7 mouse cellular contexts compared by ENCODE assay signal in the genomic region with DNA sequence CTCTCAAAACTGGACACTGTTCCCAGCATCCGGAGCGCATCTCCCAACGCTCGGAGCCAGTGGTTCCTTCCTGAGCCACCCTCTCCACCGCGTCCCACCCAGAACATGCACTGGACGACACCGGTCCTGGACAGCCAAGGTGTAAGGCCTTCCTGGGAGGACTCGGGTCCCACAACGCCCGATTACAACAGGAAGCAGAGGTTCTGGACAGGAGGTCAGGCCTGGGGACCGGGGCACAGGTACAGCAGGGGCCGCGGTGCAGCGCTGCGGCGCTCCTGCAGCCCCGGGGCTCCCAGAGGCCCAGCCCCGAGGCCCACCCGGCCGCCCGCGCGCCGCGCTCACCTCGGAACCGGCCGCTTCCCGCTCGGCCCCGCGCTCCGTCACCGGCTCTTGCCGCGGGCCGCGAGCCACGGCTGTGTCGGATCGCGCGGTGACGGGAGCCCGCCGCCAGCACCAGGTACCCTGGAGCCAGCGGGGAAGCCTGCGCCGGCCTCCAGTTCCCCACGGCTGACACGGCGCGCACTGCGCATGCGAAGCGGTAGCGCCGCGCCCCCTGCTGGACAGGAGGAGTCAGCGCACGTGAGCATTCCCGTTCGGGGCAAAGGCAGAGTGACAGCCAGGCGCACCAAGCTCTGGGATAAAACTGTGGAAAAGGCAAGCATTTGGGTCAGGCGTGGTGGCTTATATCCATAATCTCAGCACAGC. TPM values are rescaled to one million over a fixed set of nuclear protein-coding genes. Genes with fewer than 3 reads are reported as not detected.
DNase-seq lines count a peak whose midpoint lies in the region; ATAC-seq lines count a peak whose summit lies in the region.

Gene Ext2 (minus strand): TSS at position 524 of the 705 bp plus-strand sequence.

- WGBS in embryonic facial prominence, embryonic 10.5 days = under 1% methylated on average over 66 of the region's 66 CpGs
- WGBS in limb, embryonic 10.5 days = 5% methylated on average over 66 of the region's 66 CpGs
- WGBS in midbrain, embryonic 13.5 days = under 1% methylated on average over 60 of the region's 66 CpGs

- H3K27me3 ChIP-seq in embryonic facial prominence, embryonic 10.5 days (replicated peaks; ENCODE audit: low read depth, poor library complexity, severe bottlenecking) = no peaks in the 10 kb centered on the region
- no peaks in the 10 kb centered on the region for H3K27me3 ChIP-seq in limb, embryonic 10.5 days (ENCODE audit: low read depth, poor library complexity, severe bottlenecking)
- no peaks in the 10 kb centered on the region for H3K27me3 ChIP-seq in midbrain, embryonic 13.5 days

- peak within 1 kb of the TSS; percentile 96 for H3K9ac ChIP-seq in midbrain, embryonic 13.5 days (replicated peaks)

- H3K4me3 ChIP-seq in embryonic facial prominence, embryonic 10.5 days = peak within 1 kb of the TSS; percentile 83
- H3K4me3 ChIP-seq in limb, embryonic 10.5 days = peak within 1 kb of the TSS; percentile 78
- peak within 1 kb of the TSS; percentile 92 for H3K4me3 ChIP-seq in midbrain, embryonic 13.5 days (replicated peaks)

- peak; percentile 90 for ATAC-seq in granulocyte monocyte progenitor cell, adult 5-6 weeks (replicated peaks; ENCODE audit: poor library complexity, severe bottlenecking)
- peak; percentile 93 for ATAC-seq in midbrain, embryonic 13.5 days

- H3K4me1 ChIP-seq in embryonic facial prominence, embryonic 10.5 days = peaks cover 11% of the 10 kb centered on the region
- peaks cover 20% of the 10 kb centered on the region for H3K4me1 ChIP-seq in limb, embryonic 10.5 days
- H3K4me1 ChIP-seq in midbrain, embryonic 13.5 days (replicated peaks) = peaks cover 17% of the 10 kb centered on the region

- no peaks in the 10 kb centered on the region for H3K9me3 ChIP-seq in embryonic facial prominence, embryonic 10.5 days
- no peaks in the 10 kb centered on the region for H3K9me3 ChIP-seq in limb, embryonic 10.5 days (replicated peaks)
- H3K9me3 ChIP-seq in midbrain, embryonic 13.5 days = no peaks in the 10 kb centered on the region

- H3K27ac ChIP-seq in embryonic facial prominence, embryonic 10.5 days (replicated peaks) = peak within 1 kb of the TSS; percentile 87
- H3K27ac ChIP-seq in limb, embryonic 10.5 days = peak within 1 kb of the TSS; percentile 92
- peak within 1 kb of the TSS; percentile 19; the same call in 1 of the 2 replicates for H3K27ac ChIP-seq in midbrain, embryonic 13.5 days

- peaks cover 19% of the 10 kb centered on the region for H3K36me3 ChIP-seq in embryonic facial prominence, embryonic 10.5 days (replicated peaks)
- H3K36me3 ChIP-seq in limb, embryonic 10.5 days = peaks cover 9% of the 10 kb centered on the region
- peaks cover 9% of the 10 kb centered on the region for H3K36me3 ChIP-seq in midbrain, embryonic 13.5 days

- peak; percentile 95 for DNase-seq in adrenal gland, postnatal 10 days
- peak; percentile 93 for DNase-seq in embryonic facial prominence, embryonic 10.5 days (ENCODE audit: low spot score)
- peak; percentile 80 for DNase-seq in kidney, adult 11 months
- DNase-seq in limb, embryonic 10.5 days (ENCODE audit: low spot score) = peak; percentile 97
- peak; percentile 82 for DNase-seq in spleen, adult 12 weeks (ENCODE audit: low spot score)

- peak within 1 kb of the TSS; percentile 77 for H3K4me2 ChIP-seq in midbrain, embryonic 13.5 days (replicated peaks)

RNA-seq across cellular contexts. Expression of gene Ext2, which starts in this region (rescaled TPM):
- total RNA-seq in adrenal gland, postnatal 10 days (2021) = 10 to 100 TPM; 79.1 to 80.4 TPM
- 73.6 and 76.0 TPM in 2 replicates for polyA plus RNA-seq in embryonic facial prominence, embryonic 10.5 days (2016; fragmentation: Nextera tagmentation; extraction: Ambion mirVana)
- total RNA-seq in granulocyte monocyte progenitor cell, adult 5-6 weeks (2014; fragmentation: Nextera tagmentation) = 35.6 and 40.9 TPM in 2 replicates
- 26.2 and 38.6 TPM in 2 replicates for total RNA-seq in granulocyte monocyte progenitor cell, adult 5-6 weeks (2017)
- 70.0 and 79.1 TPM in 2 replicates for polyA plus RNA-seq in limb, embryonic 10.5 days (2016; fragmentation: Nextera tagmentation; extraction: Ambion mirVana)
- 57.6 and 69.1 TPM in 2 replicates for polyA plus RNA-seq in midbrain, embryonic 13.5 days (2015; fragmentation: Nextera tagmentation; extraction: Ambion mirVana)

Comparison
In these comparisons a context has a peak if more than half of its experiments do, and no peak if none do; other contexts are left out.
1. Peak in every context shown above with its lines: DNase-seq, ATAC-seq, H3K4me3 ChIP-seq and H3K27ac ChIP-seq.
2. H3K27ac ChIP-seq: peak in every context shown above with its lines; median percentile 92 in limb, embryonic 10.5 days; 87 in embryonic facial prominence, embryonic 10.5 days; 19 in midbrain, embryonic 13.5 days.